Mouse (Mus musculus): ENCODE measurements around the gene Cnpy3. TPM values are rescaled to one million over a fixed set of nuclear protein-coding genes. Genes with fewer than 3 reads are reported as not detected.

Cnpy3 gene
- polyA plus RNA-seq, 1 experiment from 2014 or later = 68.4 TPM

DNA sequence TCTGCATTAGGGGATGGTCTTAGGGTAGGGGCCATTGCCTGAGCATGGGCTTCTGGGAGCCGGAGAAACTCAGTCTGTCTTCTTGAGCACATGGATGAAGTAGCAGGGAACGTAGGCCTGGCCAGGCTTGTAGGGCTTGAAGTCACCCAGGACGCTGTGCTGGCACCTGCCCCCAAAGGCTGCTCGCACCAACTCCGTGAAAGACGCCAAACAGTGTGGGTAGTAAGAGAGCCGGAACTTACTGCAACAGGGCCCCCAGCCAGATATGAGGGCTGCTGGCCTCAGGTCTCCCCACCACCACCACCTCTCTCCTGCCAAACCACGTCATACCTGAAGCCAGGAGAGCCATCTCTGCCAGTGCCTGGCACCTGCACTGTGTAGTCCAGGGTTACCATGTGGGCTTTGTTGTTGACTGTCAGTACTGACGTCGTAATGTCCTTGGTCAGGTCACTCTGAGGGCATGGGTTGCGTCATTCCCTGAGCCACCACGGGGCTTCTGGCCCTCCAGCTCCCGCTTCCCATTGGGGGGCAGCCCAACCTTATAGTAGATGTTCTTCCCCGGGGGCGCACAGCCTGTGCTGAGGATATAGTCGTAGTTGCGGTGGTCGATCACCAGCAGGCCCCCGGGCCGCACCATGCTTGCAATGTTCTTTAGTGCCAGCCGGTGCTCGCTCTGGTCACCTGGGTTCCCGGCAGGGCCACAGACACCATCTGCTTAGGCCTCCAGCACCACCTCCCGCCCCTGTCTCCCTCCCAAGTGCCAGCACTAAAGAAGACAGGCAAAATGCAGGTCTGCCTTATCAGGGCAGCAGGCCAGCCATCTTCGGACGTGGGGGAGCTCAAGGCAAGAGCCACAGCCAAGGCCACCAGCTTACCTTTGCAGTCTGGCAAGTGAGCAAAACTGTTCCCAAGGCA lies 26.0 kb downstream of the Cnpy3 start:
- Histone ChIP-seq H3K9me3 (no peaks in the 10 kb centered on the region), H3K4me1 (peaks cover 32% of the 10 kb centered on the region), H3K4me3 (no peak overlapping the region), H3K27me3 (ENCODE audit: insufficient read depth, poor library complexity, severe bottlenecking) (peaks cover 27% of the 10 kb centered on the region), H3K27ac (no peak overlapping the region), H3K36me3 (peaks cover 41% of the 10 kb centered on the region)
- 87% methylated on average over 26 of the region's 26 CpGs for WGBS
- DNase-seq (ENCODE audit: low spot score) = no peak

DNA sequence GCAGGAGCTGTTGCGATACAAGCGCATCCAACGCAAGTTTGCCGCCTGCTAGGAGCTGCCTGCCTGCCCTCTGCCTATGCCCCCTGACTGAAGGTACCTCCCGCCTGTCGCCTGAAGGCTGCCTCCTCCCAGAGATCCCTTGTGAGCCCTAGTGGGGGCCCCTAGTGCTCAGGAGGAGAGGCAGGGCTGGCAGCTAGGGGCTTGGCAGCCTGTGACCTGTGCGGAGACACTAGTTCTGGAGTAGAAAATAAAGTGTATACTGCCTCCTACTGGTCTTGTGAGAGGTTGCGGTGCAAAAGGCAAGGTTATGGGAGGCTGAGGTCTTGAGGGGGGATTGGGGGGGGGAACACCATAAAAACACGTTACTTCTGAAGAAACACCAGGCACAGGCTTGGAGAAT lies 26.7 kb downstream of the Cnpy3 start:
- DNase-seq (ENCODE audit: low spot score) = peak; percentile 86
- peak overlapping the region; percentile 3; the same call in 1 of the 2 replicates for H3K4me3 ChIP-seq
- peaks cover 32% of the 10 kb centered on the region for H3K4me1 ChIP-seq
- WGBS = 44% methylated on average over 9 of the region's 9 CpGs
- H3K27me3 ChIP-seq (ENCODE audit: insufficient read depth, poor library complexity, severe bottlenecking) = peaks cover 26% of the 10 kb centered on the region
- H3K36me3 ChIP-seq = peaks cover 48% of the 10 kb centered on the region
- H3K9me3 ChIP-seq = no peaks in the 10 kb centered on the region
- 0 out of 2 replicates have a peak overlapping the region, but pooled peaks have one; percentile 26 for H3K27ac ChIP-seq

DNA sequence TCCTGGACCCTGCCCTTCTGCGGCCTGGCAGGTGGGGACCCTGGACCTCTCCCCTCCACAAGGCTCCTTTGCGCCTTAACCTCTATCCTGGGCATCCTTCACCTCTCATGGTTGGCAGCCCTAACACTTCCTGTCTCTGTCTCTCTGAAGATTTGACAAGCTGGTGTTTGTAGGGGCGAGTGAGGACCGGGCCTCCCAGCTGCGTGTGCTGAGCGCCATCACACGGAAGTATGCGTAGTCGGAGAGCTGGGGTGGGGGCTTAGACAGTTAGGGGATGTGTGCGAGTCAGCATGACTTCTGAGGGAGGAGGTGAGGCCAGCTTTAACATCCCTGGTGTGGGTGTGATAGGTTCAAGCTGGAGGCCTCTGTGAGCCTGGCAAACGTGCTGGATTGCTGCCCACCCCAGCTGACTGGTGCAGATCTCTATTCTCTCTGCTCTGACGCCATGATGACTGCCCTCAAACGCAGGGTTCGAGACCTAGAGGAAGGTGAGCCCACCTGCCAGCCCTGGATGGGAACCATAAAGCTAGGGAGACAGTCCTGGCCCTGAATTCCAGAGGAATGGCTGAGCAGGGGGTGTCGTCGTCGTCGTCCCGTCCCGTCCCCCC lies 27.4 kb downstream of the Cnpy3 start:
- peaks cover 19% of the 10 kb centered on the region for H3K27me3 ChIP-seq (ENCODE audit: insufficient read depth, poor library complexity, severe bottlenecking)
- no peak overlapping the region for H3K4me3 ChIP-seq
- no peak for DNase-seq (ENCODE audit: low spot score)
- no peaks in the 10 kb centered on the region for H3K9me3 ChIP-seq
- peaks cover 50% of the 10 kb centered on the region for H3K36me3 ChIP-seq
- 82% methylated on average over 20 of the region's 20 CpGs for WGBS
- no peak overlapping the region for H3K27ac ChIP-seq
- H3K4me1 ChIP-seq = peaks cover 32% of the 10 kb centered on the region

DNA sequence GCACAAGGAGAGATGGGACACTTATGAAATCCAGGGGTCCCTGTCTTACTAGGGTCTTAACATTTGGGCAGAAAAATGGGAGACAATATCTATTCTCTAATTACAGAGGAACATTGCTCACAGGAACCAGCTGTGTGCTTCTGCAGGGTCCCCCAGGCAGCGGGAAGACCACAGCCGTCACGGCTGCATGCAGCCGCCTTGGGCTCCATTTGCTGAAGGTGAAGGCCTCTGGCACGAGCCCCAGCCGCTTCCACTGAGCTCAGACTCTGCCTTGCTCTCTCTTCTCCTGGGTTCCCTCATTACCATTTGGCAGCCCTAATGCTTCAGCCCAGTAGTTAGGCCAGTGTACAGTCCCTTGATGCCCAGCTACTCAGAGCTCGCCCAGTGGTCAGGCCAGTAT lies 30.9 kb downstream of the Cnpy3 start:
- Histone ChIP-seq H3K4me3 (no peak overlapping the region), H3K27ac (no peak overlapping the region), H3K4me1 (peaks cover 13% of the 10 kb centered on the region), H3K9me3 (no peaks in the 10 kb centered on the region), H3K27me3 (ENCODE audit: insufficient read depth, poor library complexity, severe bottlenecking) (no peaks in the 10 kb centered on the region), H3K36me3 (peaks cover 62% of the 10 kb centered on the region)
- 83% methylated on average over 7 of the region's 7 CpGs for WGBS
- no peak for DNase-seq (ENCODE audit: low spot score)

DNA sequence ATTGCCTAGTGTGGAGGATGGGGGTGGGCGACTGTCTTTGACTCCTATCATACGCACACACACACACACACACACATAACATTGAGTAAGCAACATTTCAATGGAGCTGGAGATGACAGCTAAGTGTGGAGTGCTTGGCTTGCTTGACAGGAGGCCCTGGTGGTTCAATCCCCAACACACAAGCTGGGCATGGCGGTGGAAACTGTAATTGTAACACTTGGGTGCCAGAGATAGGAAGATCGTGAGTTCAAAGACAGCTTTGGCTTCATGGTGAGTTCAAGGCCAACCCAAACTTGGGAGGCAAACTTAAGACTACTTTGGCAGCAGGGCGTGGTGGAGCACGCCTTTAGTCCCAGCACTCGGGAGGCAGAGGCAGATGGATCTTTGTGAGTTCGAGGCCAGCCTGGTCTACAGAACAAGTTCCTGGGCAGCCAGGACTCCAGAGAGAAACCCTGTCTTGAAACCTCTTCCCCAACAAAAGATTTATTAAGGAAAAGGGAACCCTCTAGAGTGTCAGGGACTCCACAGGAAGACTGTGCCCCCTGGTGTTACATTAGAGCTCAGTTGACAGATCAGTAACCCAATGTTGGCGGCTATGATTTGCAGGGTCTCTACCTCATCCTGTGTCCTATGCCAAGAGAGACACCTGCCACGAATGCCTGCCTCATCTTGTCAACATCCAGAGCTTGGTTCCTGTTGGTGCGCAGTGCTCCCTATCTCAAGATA lies 37.1 kb downstream of the Cnpy3 start:
- Histone ChIP-seq H3K9me3 (no peaks in the 10 kb centered on the region), H3K27me3 (ENCODE audit: insufficient read depth, poor library complexity, severe bottlenecking) (no peaks in the 10 kb centered on the region), H3K27ac (no peak overlapping the region), H3K36me3 (peaks cover 38% of the 10 kb centered on the region), H3K4me3 (no peak overlapping the region), H3K4me1 (peaks cover 18% of the 10 kb centered on the region)
- WGBS = 92% methylated on average over 11 of the region's 11 CpGs
- no peak for DNase-seq (ENCODE audit: low spot score)

DNA sequence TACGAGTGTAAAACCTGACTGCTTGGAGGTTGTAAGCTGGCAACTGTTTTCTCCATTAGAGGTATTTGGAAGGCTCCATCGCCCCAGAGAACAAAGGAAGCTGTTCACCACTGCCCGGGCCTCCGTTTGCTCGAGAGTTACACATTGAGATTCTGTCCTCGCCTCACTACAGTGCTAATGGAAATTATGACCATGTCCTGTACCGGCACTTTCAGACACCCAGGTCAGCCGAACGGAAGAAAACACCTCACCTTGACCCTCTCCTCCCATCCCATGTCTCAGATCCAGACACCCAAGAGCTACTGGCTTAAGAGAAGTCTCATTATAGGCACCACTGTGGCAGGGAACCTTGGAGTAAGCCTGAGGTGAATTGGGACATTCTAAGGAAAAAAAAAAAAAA lies 38.2 kb downstream of the Cnpy3 start:
- Histone ChIP-seq H3K4me3 (no peak overlapping the region), H3K4me1 (peaks cover 18% of the 10 kb centered on the region), H3K9me3 (no peaks in the 10 kb centered on the region), H3K27me3 (ENCODE audit: insufficient read depth, poor library complexity, severe bottlenecking) (no peaks in the 10 kb centered on the region), H3K36me3 (peaks cover 38% of the 10 kb centered on the region), H3K27ac (no peak overlapping the region)
- DNase-seq (ENCODE audit: low spot score) = no peak
- 90% methylated on average over 9 of the region's 9 CpGs for WGBS

DNA sequence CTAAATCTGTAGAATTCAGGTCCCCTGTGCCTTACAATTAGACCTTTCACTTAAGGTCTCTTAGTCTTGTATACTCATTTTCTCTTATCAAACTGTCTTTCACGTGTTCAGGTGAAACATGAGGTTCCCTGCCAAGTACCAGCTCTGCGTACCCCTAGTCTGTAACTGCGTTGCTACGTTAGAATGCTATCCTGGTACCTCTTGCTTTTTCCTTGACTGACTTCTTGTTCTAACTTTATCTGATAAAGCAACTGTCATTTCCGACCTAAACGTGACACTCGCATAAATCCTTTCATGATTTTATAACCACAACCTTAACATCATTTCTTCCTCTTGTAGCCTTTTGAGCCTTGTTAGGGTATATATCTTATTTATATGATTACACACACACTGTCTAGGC lies 39.6 kb downstream of the Cnpy3 start:
- H3K36me3 ChIP-seq = peaks cover 36% of the 10 kb centered on the region
- H3K4me3 ChIP-seq = peak overlapping the region; percentile 100
- H3K27ac ChIP-seq = no peak overlapping the region
- peaks cover 18% of the 10 kb centered on the region for H3K4me1 ChIP-seq
- DNase-seq (ENCODE audit: low spot score) = no peak
- WGBS = 66% methylated on average over 7 of the region's 7 CpGs
- no peaks in the 10 kb centered on the region for H3K9me3 ChIP-seq
- H3K27me3 ChIP-seq (ENCODE audit: insufficient read depth, poor library complexity, severe bottlenecking) = no peaks in the 10 kb centered on the region

DNA sequence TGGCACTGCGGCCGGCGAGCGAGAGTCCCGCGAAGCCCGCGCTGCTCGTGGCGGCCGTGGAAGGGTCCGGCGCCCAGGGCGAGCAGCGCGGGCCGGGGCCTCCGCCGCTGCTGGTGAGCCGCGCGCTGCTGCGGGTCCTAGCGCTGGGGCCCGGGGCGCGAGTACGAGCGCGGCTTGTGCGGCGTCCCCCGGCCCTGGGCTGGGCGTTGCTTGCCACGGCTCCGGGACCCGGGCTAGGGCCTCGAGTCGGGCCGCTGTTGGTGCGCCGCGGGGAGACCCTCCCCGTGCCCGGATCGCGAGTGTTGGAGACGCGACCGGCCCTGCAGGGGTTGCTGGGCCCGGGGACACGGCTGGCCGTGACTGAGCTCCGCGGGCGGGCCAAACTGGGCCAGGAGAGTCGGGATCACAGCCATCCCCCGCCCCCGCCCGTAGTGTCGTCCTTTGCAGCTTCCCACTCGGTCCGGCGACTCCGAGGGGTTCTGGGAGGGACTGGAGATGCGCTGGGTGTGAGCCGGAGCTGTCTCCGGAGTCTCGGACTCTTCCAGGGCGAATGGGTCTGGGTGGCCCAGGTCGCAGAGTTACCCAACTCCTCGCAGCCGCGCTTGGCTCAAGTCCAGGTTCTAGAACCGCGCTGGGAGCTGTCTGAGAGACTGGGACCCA lies 40.3 kb downstream of the Cnpy3 start:
- H3K27me3 ChIP-seq (ENCODE audit: insufficient read depth, poor library complexity, severe bottlenecking) = no peaks in the 10 kb centered on the region
- H3K4me1 ChIP-seq = peaks cover 21% of the 10 kb centered on the region
- peak overlapping the region; percentile 92 for H3K27ac ChIP-seq
- peaks cover 31% of the 10 kb centered on the region for H3K36me3 ChIP-seq
- peak; percentile 82 for DNase-seq (ENCODE audit: low spot score)
- no peaks in the 10 kb centered on the region for H3K9me3 ChIP-seq
- peak overlapping the region; percentile 100 for H3K4me3 ChIP-seq
- under 1% methylated on average over 75 of the region's 76 CpGs for WGBS

DNA sequence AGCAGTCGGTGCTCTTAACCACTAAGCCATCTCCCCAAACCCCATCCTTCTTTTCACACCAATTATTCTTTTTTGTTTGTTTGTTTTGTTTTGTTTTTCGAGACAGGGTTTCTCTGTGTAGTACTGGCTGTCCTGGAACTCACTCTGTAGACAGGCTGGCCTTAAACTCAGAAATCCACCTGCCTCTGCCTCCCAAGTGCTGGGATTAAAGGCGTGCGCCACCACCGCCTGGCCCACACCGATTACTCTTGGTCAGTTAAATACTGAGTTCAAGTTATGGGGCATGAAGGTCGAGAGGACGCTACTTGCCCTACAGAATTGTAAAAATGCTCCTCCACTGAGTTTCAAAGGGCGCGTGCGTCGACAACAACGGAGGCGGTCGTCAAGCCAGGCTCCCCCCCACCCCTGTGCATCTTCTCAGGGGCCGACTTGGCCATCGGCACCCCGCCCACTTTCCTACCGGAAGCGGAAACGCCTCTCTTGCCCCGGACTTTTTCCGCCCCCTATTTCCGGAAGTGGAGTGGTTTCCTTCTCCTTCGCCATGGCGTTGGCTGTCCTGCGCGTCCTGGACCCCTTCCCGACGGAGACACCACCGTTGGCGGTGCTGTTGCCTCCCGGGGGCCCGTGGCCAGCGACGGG lies 40.9 kb downstream of the Cnpy3 start, which contains the start of gene Pex6:
Gene Pex6, plus strand, starts transcription at position 505 of the 639 bp plus-strand sequence.
- Histone ChIP-seq H3K4me1 (peaks cover 28% of the 10 kb centered on the region), H3K4me3 (peak within 1 kb of the TSS; percentile 100), H3K36me3 (peaks cover 25% of the 10 kb centered on the region), H3K27ac (peak within 1 kb of the TSS; percentile 92), H3K9me3 (no peaks in the 10 kb centered on the region), H3K27me3 (ENCODE audit: insufficient read depth, poor library complexity, severe bottlenecking) (no peaks in the 10 kb centered on the region)
- peak; percentile 97 for DNase-seq (ENCODE audit: low spot score)
- 7% methylated on average over 36 of the region's 36 CpGs for WGBS

DNA sequence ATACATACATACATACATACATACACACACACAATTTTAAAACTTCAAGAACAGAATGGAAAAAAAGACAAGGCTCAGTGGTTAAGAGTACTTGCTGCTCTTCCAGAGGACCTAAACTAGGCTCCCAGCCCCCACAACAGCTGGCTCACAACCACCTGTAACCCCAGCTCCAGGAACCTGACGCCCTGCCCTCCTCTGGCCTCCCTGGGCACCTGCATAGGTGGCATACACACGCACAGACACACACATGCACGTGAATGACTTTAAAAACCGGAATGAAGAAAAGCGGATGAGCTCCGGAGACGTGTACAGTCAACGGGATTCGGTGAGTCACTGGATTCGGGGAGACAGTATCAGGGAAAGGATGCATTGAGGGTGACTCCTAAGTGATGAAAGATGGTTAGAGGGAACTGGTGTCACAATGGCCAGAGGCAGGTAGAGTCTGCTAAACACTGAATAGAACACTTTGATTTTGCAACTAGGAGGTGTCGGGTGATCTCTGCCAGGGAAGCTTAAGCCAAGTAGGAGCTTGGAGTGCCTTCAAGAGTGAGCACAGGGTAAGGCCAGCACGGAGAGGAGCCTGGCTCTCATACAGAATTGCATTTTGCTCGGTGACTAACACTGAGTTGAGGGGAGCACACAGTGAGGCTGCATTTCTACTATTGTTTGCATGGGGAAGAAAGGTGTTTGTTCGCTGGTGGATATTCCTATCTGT lies 45.5 kb downstream of the Cnpy3 start:
- H3K4me3 ChIP-seq = no peak overlapping the region
- H3K4me1 ChIP-seq = peaks cover 45% of the 10 kb centered on the region
- no peaks in the 10 kb centered on the region for H3K27me3 ChIP-seq (ENCODE audit: insufficient read depth, poor library complexity, severe bottlenecking)
- H3K9me3 ChIP-seq = no peaks in the 10 kb centered on the region
- WGBS = 81% methylated on average over 14 of the region's 14 CpGs
- DNase-seq (ENCODE audit: low spot score) = peak; percentile 71
- no peak overlapping the region for H3K27ac ChIP-seq
- no peaks in the 10 kb centered on the region; the same call in 1 of the 2 replicates for H3K36me3 ChIP-seq

DNA sequence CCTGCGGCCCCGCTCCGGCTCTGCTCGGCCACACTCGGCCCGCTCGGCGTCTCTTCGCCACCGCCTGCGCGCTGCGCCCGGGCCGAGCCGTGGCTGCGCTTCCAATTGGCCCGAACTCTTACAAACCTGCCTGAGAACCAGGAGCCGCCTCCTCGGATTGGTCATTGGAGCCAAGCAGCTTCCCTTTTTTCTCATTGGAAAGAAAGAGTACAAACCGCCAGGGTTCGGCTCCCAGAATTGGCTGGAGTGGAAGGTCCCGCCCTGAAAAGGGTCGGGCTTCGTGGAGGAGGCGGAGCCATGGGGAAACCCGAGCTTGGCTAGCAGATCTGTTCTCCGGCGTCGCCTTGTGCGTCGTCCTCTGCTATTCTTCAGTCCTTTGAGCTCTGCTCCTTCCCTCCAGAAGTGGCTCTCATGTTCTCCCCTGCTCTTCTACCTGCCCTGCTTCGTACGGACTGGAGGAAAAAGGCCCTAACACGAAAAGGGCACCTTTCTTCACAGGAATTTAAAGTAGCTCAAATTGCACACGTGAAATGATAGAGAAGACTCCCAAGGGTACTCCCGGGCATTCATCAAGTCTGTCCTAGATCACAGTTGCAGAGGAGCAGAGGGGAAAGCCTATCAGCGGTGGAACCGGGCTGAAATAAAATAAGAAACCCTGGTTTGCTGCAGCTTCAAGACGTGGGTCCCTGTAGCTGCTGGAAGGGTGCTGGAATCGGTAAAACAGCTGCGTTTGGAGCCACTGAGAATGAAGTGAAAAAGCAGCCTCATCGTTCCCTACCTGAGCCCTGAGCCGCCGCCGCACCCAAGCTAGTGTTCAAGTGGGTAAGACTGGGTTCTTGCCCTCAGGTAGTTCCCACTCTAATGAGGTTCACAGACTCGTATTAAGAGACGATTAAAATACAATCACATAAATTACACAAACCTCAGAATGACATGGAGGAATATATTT lies 46.9 kb downstream of the Cnpy3 start, which contains the start of gene Ppp2r5d:
Gene Ppp2r5d, minus strand, starts transcription at position 225 of the 949 bp plus-strand sequence.
- WGBS = 1% methylated on average over 48 of the region's 48 CpGs
- Histone ChIP-seq H3K27me3 (ENCODE audit: insufficient read depth, poor library complexity, severe bottlenecking) (no peaks in the 10 kb centered on the region), H3K36me3 (peaks cover 7% of the 10 kb centered on the region; the same call in 1 of the 2 replicates), H3K9me3 (no peaks in the 10 kb centered on the region), H3K4me3 (peak within 1 kb of the TSS; percentile 90), H3K4me1 (peaks cover 48% of the 10 kb centered on the region), H3K27ac (peak within 1 kb of the TSS; percentile 96)
- peak; percentile 99 for DNase-seq (ENCODE audit: low spot score)

All from heart, embryonic 10.5 days (tissue).